Mouse (Mus musculus): Measurements from ENCODE around the gene Fa2h.
"Not testable (repeated sequence)": the region's sequence is repeated elsewhere in the genome, so short reads cannot be mapped to it uniquely, and the experiment has no call there.

The Fa2h gene

GRCm38 (mm10) chr8:111358905-111359304 is 34.7 kb downstream of the Fa2h start:
- DNase-seq (ENCODE audit: low spot score), result no peak

- no peak for DNase-seq (ENCODE audit: low spot score)
Measured at GRCm38 (mm10) chr8:111357433-111357832, 36.2 kb downstream of the Fa2h start.

DNA sequence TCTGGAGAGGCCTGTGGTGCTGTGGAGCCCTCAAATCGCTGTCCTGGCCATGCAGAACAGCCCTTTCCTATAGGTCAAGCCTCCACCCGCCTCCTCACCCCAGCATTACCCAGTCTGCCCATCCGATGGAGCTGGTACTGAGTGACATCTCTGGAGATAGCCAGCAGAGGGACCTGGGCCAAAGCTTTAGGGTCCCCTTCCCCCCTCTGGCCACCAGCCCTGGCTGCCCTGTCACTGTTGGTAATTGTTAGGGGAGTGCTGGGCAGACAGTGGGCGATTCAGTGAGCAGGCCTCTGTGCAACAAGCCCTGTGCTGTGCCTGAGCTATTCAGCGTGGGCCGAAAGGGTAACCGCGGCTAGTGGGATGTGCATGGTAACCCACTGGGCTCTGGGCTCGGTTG is 40.1 kb downstream of the Fa2h start:
- DNase-seq (ENCODE audit: low spot score), result no peak

DNA sequence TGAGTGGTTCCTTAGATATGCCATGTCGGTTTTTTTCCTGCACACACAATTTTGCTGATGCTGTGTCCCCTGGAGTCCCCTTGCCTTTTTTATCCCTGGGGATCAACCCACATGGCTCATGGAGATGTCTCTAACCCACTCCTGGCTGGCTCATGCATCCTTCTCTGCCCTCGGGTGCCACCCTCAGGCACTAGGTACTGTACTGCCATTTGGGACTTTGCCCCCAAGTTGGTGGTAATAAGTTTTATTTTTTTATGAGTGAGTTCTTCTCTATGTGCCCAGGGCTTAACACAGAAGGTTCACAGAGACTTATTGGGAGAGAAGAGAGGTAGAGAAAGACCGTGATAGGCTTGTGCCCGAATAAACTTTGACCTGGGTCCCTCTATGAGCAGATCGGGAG is 41.3 kb downstream of the Fa2h start:
- DNase-seq (ENCODE audit: low spot score), result no peak

DNA sequence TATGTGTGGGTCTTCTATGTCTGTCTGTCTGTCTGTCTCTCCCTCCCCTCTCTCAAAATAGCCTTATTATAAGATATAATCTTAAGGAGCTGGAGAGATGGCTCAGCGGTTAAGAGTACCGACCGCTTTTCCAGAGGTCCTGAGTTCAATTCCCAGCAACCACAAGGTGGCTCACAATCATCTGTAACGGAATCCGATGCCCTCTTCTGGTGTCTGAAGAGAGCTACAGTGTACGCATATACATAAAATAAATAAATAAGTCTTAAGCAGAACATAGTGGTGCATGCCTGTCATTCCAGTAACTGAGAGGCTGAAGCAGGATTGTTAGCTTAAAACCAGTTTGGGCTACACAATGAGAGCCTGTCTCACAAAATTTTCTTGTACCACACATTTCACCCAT is 43.0 kb downstream of the Fa2h start:
- no peak for DNase-seq (ENCODE audit: low spot score)

DNA sequence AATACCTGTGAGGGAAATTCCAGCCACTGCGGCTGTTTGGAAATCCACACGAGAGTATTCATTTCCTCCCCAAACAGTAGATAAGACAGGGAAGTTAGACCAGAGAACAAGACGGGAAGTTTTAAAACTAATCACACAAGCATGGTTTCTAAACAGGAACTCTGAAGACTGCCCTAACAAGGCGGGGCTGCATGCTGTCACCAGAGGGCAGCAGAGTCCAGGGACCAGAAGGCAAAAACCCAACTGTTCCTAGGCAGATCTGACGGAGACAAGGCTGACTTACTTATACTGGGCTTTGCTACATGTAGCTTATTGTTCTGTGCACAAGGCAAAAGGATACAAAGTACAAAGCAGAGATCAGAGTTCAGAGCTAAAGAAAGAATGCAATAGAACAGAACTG is 50.4 kb downstream of the Fa2h start:
- DNase-seq (ENCODE audit: low spot score), result peak; percentile 89

DNA sequence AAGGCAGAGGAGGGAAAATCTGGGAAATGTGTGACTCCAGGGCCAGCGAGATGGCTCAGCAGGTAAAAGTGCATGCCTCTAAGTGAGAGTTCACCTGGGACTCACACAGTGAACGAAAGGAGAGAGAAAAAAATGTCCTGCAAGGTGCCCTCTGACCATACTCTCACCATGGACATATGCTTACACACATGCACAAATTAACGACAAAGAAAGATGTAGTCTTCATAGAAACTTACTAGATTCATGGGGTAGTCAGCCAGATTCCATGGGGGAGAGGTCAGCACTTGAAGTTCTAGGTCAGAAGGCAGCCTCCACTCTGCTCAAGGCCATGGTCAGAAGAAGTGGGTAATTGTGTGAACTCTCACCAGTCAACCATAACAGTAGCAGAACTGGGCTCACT is 53.4 kb downstream of the Fa2h start:
- DNase-seq (ENCODE audit: low spot score), result no peak

DNA sequence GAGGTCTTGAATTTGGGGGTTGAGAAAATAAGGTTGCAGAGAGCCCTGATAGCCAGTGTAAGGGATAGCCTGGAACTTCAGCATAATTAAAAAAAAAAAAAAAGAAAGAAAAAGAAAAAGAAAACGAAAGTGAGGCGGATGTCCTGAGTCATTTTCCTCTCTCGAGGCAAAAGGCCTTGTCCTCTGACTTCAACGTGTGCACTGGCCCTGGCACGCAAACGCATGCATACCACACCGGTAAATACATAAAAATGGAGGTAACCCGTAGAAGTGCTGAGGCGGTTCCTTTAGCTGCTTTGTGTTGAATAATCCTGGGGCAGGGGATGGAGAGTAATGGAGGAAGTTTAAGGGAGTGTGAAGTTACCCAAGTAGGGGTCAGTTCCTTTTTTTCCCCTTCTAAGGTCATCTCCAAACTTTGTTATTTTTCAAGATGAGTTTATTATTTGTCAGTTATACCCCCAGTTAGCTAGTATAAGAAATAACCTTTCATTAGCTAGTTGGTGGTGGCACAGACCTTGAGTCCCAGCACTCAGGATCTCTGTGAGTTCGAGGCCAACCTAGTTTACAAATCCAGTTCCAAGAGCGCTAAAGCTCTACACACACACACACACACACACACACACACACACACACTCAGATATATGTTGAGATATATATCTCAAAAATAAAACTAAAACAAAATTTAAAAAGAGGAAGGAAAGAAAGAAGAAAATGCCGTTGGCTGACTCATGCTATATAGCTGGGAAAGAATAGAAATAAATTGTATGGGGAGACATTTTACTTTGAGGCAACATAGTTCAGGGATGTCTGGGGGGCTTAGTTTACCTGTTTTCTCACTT is 55.0 kb downstream of the Fa2h start:
- DNase-seq (ENCODE audit: low spot score), result peak; percentile 78

- DNase-seq (ENCODE audit: low spot score), result peak; percentile 87
Measured at GRCm38 (mm10) chr8:111337890-111338347, 55.7 kb downstream of the Fa2h start, which contains the start of gene Mlkl. Gene Mlkl (minus strand): TSS chr8:111338177.

DNA sequence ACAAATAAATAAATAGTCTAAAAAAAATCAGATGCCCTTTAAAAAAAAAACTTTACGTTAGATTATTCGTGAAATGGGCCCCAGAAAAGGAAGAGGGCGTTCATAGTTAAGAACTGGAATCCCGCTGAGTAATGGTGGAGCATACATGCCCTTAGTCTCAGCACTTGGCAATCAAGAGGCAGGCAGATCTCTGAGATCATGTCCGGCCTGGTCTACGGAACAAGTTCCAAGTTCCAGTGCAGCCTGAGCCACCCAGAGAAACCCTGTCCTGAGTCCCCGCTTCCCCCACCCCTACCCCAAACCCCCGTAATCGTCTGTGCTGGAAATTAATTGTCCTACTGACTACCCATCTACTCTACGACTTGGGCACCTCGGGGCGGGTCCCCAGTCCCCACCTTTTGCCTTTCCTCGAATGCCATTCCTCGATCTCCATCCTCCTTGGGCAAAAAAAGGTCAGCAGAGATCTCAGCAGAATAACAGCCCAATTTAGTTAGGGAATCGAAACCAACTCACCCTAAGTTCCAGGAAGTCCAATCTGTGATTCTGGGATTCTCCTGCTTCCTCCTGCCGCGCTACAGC is 56.2 kb downstream of the Fa2h start:
- peak; percentile 70 for DNase-seq (ENCODE audit: low spot score)

GRCm38 (mm10) chr8:111336692-111337091 is 56.9 kb downstream of the Fa2h start:
- peak; percentile 40 for DNase-seq (ENCODE audit: low spot score)

DNA sequence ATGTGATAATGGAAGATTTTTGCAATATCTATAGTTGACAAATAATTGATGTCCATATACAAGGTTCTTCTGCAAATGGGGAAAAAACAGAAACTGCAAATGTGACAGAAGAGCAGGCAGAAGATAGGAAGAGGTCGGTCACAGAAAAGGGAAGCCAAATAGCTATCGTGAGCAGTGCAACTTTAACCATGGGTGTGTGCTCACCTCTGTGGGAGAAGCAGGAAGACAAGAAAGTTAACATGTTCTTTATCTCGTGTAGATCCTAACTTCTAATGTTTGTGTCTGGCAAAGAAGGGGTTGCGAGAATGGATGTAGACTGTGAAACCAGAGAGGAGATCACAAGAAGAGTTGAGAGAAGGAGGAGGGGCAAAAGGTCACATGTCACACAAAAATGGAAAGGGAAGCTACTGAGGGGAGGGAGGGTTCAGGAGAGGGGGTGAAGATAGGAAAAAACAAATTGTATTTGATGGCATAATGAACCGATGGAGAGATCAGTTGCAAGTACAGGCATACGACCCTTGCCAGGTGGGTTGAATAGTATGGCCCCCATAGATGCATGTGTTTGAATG is 68.3 kb downstream of the Fa2h start:
- DNase-seq (ENCODE audit: low spot score), result no peak

DNA sequence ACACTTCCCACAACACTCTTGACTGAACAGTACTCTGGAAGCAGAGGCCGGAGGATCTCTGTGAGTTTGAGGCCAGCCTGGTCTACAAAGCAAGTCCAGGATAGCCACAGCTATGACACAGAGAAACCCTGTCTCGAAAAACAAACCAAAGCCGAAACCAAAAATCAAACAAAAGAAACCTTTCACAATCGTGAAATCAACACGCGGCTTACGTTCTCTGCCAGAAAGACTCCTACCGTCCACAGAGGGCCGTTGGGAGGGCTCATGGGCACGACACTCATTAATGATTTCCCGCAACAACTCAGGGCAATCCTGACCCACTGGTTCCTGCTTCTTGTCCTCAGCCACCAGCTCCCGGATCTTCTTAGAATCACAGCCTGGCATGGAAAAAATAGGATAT is 78.9 kb downstream of the Fa2h start:
- DNase-seq (ENCODE audit: low spot score), result no peak

GRCm38 (mm10) chr8:111313961-111314360 is 79.7 kb downstream of the Fa2h start:
- DNase-seq (ENCODE audit: low spot score), result not testable (repeated sequence)

- no peak for DNase-seq (ENCODE audit: low spot score)
Measured at GRCm38 (mm10) chr8:111312758-111313162, 80.9 kb downstream of the Fa2h start.

- DNase-seq (ENCODE audit: low spot score), result not testable (repeated sequence)
Measured at GRCm38 (mm10) chr8:111310006-111310405, 83.6 kb downstream of the Fa2h start.

GRCm38 (mm10) chr8:111305031-111305730 is 88.4 kb downstream of the Fa2h start:
- DNase-seq (ENCODE audit: low spot score), result peak; percentile 34

- no peak for DNase-seq (ENCODE audit: low spot score)
Measured at GRCm38 (mm10) chr8:111304359-111304758, 89.3 kb downstream of the Fa2h start.

DNA sequence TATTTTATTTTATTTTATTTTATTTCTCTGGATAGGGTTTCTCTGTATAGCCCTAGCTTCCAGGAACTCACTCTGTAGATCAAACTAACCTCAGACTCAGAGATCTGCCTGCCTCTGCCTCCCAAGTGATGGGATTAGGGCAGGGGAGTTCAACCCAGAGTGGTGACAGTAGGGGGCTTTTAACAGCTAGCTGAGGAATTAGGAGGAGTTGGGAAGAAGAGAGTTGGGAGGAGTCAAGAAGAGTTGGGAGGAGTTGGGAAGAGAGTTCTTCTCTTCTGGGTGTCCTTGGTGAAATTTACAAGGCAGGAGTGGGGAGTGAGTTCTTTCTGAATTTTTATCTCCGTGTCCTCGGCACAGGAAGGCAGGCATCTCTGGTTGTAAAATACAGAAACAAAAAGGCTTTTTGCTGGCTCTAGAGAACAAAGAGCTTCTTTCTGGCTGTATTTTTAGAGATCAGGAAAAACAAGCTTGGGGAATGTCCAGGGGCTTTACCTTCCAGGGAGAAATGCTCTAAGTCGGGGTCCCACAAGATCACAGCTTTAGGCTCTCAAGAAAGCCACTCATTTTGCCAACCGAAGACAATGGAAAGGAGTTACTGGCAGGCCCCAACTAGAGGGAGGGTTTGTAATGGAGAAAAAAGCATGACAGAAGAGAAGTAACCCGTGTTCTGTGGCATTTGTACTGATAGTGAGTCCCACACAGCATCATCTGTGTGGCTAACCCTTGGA is 90.4 kb downstream of the Fa2h start:
- not testable (repeated sequence) for DNase-seq (ENCODE audit: low spot score)

DNA sequence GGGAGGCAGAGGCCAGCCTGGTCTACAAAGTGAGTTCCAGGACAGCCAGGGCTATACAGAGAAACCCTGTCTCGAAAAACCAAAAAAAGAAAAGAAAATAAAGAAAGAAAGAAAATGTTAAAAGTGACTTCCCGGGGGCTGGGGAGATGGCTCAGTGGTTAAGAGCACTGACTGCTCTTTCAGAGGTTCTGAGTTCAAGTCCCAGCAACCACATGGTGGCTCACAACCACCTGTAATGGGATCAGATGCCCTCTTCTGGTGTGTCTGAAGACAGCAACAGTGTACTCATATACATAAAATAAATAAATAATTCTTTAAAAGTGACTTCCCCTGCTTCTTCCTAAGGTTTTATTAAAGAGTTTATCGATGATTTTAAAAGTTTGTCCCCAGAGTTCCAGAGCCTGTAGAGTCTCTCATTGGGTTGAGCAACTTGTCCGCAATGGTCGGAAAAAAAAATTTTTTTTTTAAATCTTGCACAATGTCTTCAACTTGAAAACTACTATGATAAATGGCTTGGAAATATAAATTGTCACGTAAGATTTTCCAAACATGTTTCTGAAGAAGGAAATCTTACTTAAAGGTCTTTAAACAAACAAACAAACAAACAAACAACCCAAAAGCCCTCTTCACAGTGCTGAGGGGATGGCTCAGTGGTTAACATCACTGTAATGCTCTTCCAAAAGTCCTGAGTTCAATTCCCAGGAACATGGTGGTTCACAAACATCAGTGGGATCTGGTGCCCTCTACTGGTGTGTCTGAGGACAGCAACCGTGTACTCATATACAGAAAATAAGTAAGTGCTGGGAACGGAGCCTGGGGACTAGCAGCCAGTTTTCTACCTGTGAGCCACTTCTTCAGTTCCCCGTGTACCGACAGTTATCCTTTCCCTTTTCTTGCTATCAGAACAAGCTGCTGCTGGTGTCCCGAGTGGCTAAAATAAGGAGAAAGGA is 92.8 kb downstream of the Fa2h start:
- DNase-seq (ENCODE audit: low spot score), result peak; percentile 25
